Mouse (Mus musculus) B cell, adult 62 days (primary cell): Measurements from ENCODE around the gene Ddt. TPM values are rescaled to one million over a fixed set of nuclear protein-coding genes. Genes with fewer than 3 reads are reported as not detected.

Experiments used
- total RNA-seq: library from RNA; stranded (reverse); gene quantifications from 4 replicates; pipeline ENCODE4 v1.2.4, GENCODE M21; 2023

Gene Ddt
- 24.1 to 35.9 TPM (median 29.8 TPM) in 4 replicates for total RNA-seq

GRCm38 (mm10) chr10:75772795-75773664 is at the start of gene Ddt:
Gene Ddt (minus strand): TSS chr10:75773414.

GRCm38 (mm10) chr10:75822443-75822842 is 49.2 kb upstream of the Ddt start, which contains the start of gene Gstt4:
Gene Gstt4 (minus strand): TSS chr10:75822543.

GRCm38 (mm10) chr10:75798176-75798696 is 25.0 kb upstream of the Ddt start, which contains the start of gene Gstt1:
Gene Gstt1 (minus strand): TSS chr10:75798584.

GRCm38 (mm10) chr10:75780769-75781578 is 7.8 kb upstream of the Ddt start, which contains the start of the genes Gm20441 and Gstt3:
Gene Gm20441 (minus strand): TSS chr10:75780954.
Gene Gstt3 (minus strand): TSS chr10:75781414.

GRCm38 (mm10) chr10:75763682-75764518 is 9.3 kb downstream of the Ddt start, which contains the start of gene Cabin1:
Gene Cabin1 (minus strand): TSS chr10:75764341.

Other genes with a start within 250 kb of the Ddt start
- gene Lrrc75b, start 213.1 kb downstream of the Ddt start, total RNA-seq = not detected in 4 replicates
- gene Ggt1, start 211.8 kb downstream of the Ddt start, total RNA-seq = 1.2 TPM in 1 of 4 replicates, not detected in the others
- gene Ggt5, start 184.1 kb downstream of the Ddt start, total RNA-seq = 0.31 to 2.4 TPM (median 0.60 TPM) in 4 replicates
- gene Susd2, start 129.4 kb downstream of the Ddt start, total RNA-seq = 2.3 to 4.0 TPM (median 3.3 TPM) in 4 replicates
- gene Cabin1, start 9.1 kb downstream of the Ddt start, total RNA-seq = 96.5 to 105 TPM (median 99.5 TPM) in 4 replicates
- not detected in 4 replicates for gene Gm20441, start 7.5 kb upstream of the Ddt start, total RNA-seq
- 7.6 to 9.1 TPM (median 8.3 TPM) in 4 replicates for gene Gstt3, start 8.0 kb upstream of the Ddt start, total RNA-seq
- gene Gstt1, start 25.2 kb upstream of the Ddt start, total RNA-seq = not detected in 4 replicates
- not detected in 4 replicates for gene Gstt4, start 49.1 kb upstream of the Ddt start, total RNA-seq
- gene Gstt2, start 64.0 kb upstream of the Ddt start, total RNA-seq = 37.4 to 45.9 TPM (median 42.4 TPM) in 4 replicates
- gene Mif, start 86.8 kb upstream of the Ddt start, total RNA-seq = 235 to 250 TPM (median 243 TPM) in 4 replicates
- gene Derl3, start 120.0 kb upstream of the Ddt start, total RNA-seq = 10.3 to 12.6 TPM (median 11.2 TPM) in 4 replicates
- 71.6 to 74.7 TPM (median 73.8 TPM) in 4 replicates for gene Smarcb1, start 148.2 kb upstream of the Ddt start, total RNA-seq
- gene Chchd10, start 159.7 kb upstream of the Ddt start, total RNA-seq = 126 to 146 TPM (median 143 TPM) in 4 replicates
- 3.4 to 9.4 TPM (median 4.8 TPM) in 4 replicates for gene Mmp11, start 163.1 kb upstream of the Ddt start, total RNA-seq
- gene Gm867, start 167.3 kb upstream of the Ddt start, total RNA-seq = not detected in 4 replicates
- 104 to 112 TPM (median 109 TPM) in 4 replicates for gene Vpreb3, start 169.6 kb upstream of the Ddt start, total RNA-seq
- 0.85 to 1.8 TPM (median 0.99 TPM) in 4 replicates for gene Gm5134, start 181.1 kb upstream of the Ddt start, total RNA-seq